Mouse (Mus musculus): ENCODE data around the gene Haus4. TPM values are rescaled to one million over a fixed set of nuclear protein-coding genes. Genes with fewer than 3 reads are reported as not detected.

The Haus4 gene
- total RNA-seq, 1 experiment, result 24.5 TPM

GRCm38 (mm10) chr14:54592319-54592934, 38.0 kb upstream of the Haus4 start:
- TF ChIP-seq MAFK (IDR thresholded peaks at IDR 0.05; ENCODE audit: insufficient read depth, low read depth, low read length), result no peak
- TF ChIP-seq ZNF384 (IDR thresholded peaks at IDR 0.05; ENCODE audit: low read depth, low read length), result no peak
- TF ChIP-seq CHD2 (IDR thresholded peaks at IDR 0.05; ENCODE audit: low read depth, low read length), result no peak
- no peak for TF ChIP-seq ZC3H11A (IDR thresholded peaks at IDR 0.05; ENCODE audit: borderline replicate concordance, low read depth, low read length)
- TF ChIP-seq HCFC1 (IDR thresholded peaks at IDR 0.05; ENCODE audit: borderline replicate concordance, insufficient read depth, low read length), result no peak
- Histone ChIP-seq H3K9me3 (ENCODE audit: control insufficient read depth, insufficient read depth, low read depth, low read length) (no peaks in the 10 kb centered on the region), H3K9ac (ENCODE audit: insufficient read depth, low read depth, low read length, poor library complexity, severe bottlenecking) (no peak overlapping the region), H3K27ac (ENCODE audit: insufficient read depth, low read depth, low read length, poor library complexity, severe bottlenecking) (no peak overlapping the region), H3K36me3 (ENCODE audit: control insufficient read depth, insufficient read depth, low read length, poor library complexity, severe bottlenecking) (no peaks in the 10 kb centered on the region), H3K4me3 (ENCODE audit: insufficient read depth in 1 of 2, low read depth in 1 of 2, low read length in 2 of 2, poor library complexity in 1 of 2, severe bottlenecking in 1 of 2) (no peak overlapping the region), H3K4me1 (ENCODE audit: control insufficient read depth in 2 of 2, insufficient read depth in 2 of 2, low read length in 2 of 2, poor library complexity in 1 of 2) (peaks cover 0 to 15% of the 10 kb centered on the region in 2 experiments; a peak in 2 of 4 replicates)
- in situ Hi-C loops (cut with MboI; ENCODE audit: low sequenced_read_pairs in 2 of 2, unreplicated experiment in 2 of 2), result no loop called here
- DNase-seq (ENCODE audit: low read depth, low spot score), result no peak

GRCm38 (mm10) chr14:54591056-54591455, 36.6 kb upstream of the Haus4 start:
- in situ Hi-C loops (cut with MboI; ENCODE audit: low sequenced_read_pairs in 2 of 2, unreplicated experiment in 2 of 2), result no loop called here
- Histone ChIP-seq H3K27ac (ENCODE audit: insufficient read depth, low read depth, low read length, poor library complexity, severe bottlenecking) (no peak overlapping the region), H3K4me3 (ENCODE audit: insufficient read depth in 1 of 2, low read depth in 1 of 2, low read length in 2 of 2, poor library complexity in 1 of 2, severe bottlenecking in 1 of 2) (peak overlapping the region; percentile 6 to 19; a peak in 2 of 4 replicates), H3K9me3 (ENCODE audit: control insufficient read depth, insufficient read depth, low read depth, low read length) (no peaks in the 10 kb centered on the region), H3K4me1 (ENCODE audit: control insufficient read depth in 2 of 2, insufficient read depth in 2 of 2, low read length in 2 of 2, poor library complexity in 1 of 2) (peaks cover 0 to 15% of the 10 kb centered on the region in 2 experiments; a peak in 2 of 4 replicates), H3K36me3 (ENCODE audit: control insufficient read depth, insufficient read depth, low read length, poor library complexity, severe bottlenecking) (no peaks in the 10 kb centered on the region), H3K9ac (ENCODE audit: insufficient read depth, low read depth, low read length, poor library complexity, severe bottlenecking) (no peak overlapping the region)
- TF ChIP-seq ZC3H11A (IDR thresholded peaks at IDR 0.05; ENCODE audit: borderline replicate concordance, low read depth, low read length) (no peak), ZNF384 (IDR thresholded peaks at IDR 0.05; ENCODE audit: low read depth, low read length) (no peak), CHD2 (IDR thresholded peaks at IDR 0.05; ENCODE audit: low read depth, low read length) (no peak), MAFK (IDR thresholded peaks at IDR 0.05; ENCODE audit: insufficient read depth, low read depth, low read length) (no peak), HCFC1 (IDR thresholded peaks at IDR 0.05; ENCODE audit: borderline replicate concordance, insufficient read depth, low read length) (no peak)
- no peak for DNase-seq (ENCODE audit: low read depth, low spot score)

- H3K4me1 ChIP-seq (ENCODE audit: control insufficient read depth in 2 of 2, insufficient read depth in 2 of 2, low read length in 2 of 2, poor library complexity in 1 of 2), result peaks cover 0 to 13% of the 10 kb centered on the region in 2 experiments; a peak in 2 of 4 replicates
- H3K4me3 ChIP-seq (ENCODE audit: insufficient read depth in 1 of 2, low read depth in 1 of 2, low read length in 2 of 2, poor library complexity in 1 of 2, severe bottlenecking in 1 of 2), result no peak overlapping the region
- TF ChIP-seq HCFC1 (IDR thresholded peaks at IDR 0.05; ENCODE audit: borderline replicate concordance, insufficient read depth, low read length) (no peak), ZNF384 (IDR thresholded peaks at IDR 0.05; ENCODE audit: low read depth, low read length) (no peak), MAFK (IDR thresholded peaks at IDR 0.05; ENCODE audit: insufficient read depth, low read depth, low read length) (no peak), CHD2 (IDR thresholded peaks at IDR 0.05; ENCODE audit: low read depth, low read length) (no peak), ZC3H11A (IDR thresholded peaks at IDR 0.05; ENCODE audit: borderline replicate concordance, low read depth, low read length) (no peak)
- no peak overlapping the region for H3K27ac ChIP-seq (ENCODE audit: insufficient read depth, low read depth, low read length, poor library complexity, severe bottlenecking)
- no peak overlapping the region for H3K9ac ChIP-seq (ENCODE audit: insufficient read depth, low read depth, low read length, poor library complexity, severe bottlenecking)
- H3K36me3 ChIP-seq (ENCODE audit: control insufficient read depth, insufficient read depth, low read length, poor library complexity, severe bottlenecking), result no peaks in the 10 kb centered on the region; the same call in 1 of the 2 replicates
- DNase-seq (ENCODE audit: low read depth, low spot score), result peak; percentile 69
- H3K9me3 ChIP-seq (ENCODE audit: control insufficient read depth, insufficient read depth, low read depth, low read length), result no peaks in the 10 kb centered on the region
- in situ Hi-C loops (cut with MboI; ENCODE audit: low sequenced_read_pairs in 2 of 2, unreplicated experiment in 2 of 2), result no loop called here
These were observed 29.4 kb upstream of the Haus4 start for GRCm38 (mm10) chr14:54583681-54584338.

- no peak for DNase-seq (ENCODE audit: low read depth, low spot score)
- no peak for TF ChIP-seq CHD2 (IDR thresholded peaks at IDR 0.05; ENCODE audit: low read depth, low read length)
- TF ChIP-seq ZNF384 (IDR thresholded peaks at IDR 0.05; ENCODE audit: low read depth, low read length), result no peak
- TF ChIP-seq MAFK (IDR thresholded peaks at IDR 0.05; ENCODE audit: insufficient read depth, low read depth, low read length), result no peak
- TF ChIP-seq ZC3H11A (IDR thresholded peaks at IDR 0.05; ENCODE audit: borderline replicate concordance, low read depth, low read length), result no peak
These were observed 28.1 kb upstream of the Haus4 start for GRCm38 (mm10) chr14:54582536-54582935.

More at GRCm38 (mm10) chr14:54582536-54582935, 28.1 kb upstream of the Haus4 start:
- no peak overlapping the region for H3K9ac ChIP-seq (ENCODE audit: insufficient read depth, low read depth, low read length, poor library complexity, severe bottlenecking)
- H3K4me1 ChIP-seq (ENCODE audit: control insufficient read depth in 2 of 2, insufficient read depth in 2 of 2, low read length in 2 of 2, poor library complexity in 1 of 2), result peaks cover 0 to 13% of the 10 kb centered on the region in 2 experiments; a peak in 2 of 4 replicates
- H3K27ac ChIP-seq (ENCODE audit: insufficient read depth, low read depth, low read length, poor library complexity, severe bottlenecking), result no peak overlapping the region
- in situ Hi-C loops (cut with MboI; ENCODE audit: low sequenced_read_pairs in 2 of 2, unreplicated experiment in 2 of 2), result no loop called here
- H3K4me3 ChIP-seq (ENCODE audit: insufficient read depth in 1 of 2, low read depth in 1 of 2, low read length in 2 of 2, poor library complexity in 1 of 2, severe bottlenecking in 1 of 2), result no peak overlapping the region
- no peaks in the 10 kb centered on the region for H3K9me3 ChIP-seq (ENCODE audit: control insufficient read depth, insufficient read depth, low read depth, low read length)
- H3K36me3 ChIP-seq (ENCODE audit: control insufficient read depth, insufficient read depth, low read length, poor library complexity, severe bottlenecking), result no peaks in the 10 kb centered on the region; the same call in 1 of the 2 replicates

All from ES-E14 (cell line).